Mouse (Mus musculus): ENCODE data around the gene Gse1.

Gse1 gene

DNA sequence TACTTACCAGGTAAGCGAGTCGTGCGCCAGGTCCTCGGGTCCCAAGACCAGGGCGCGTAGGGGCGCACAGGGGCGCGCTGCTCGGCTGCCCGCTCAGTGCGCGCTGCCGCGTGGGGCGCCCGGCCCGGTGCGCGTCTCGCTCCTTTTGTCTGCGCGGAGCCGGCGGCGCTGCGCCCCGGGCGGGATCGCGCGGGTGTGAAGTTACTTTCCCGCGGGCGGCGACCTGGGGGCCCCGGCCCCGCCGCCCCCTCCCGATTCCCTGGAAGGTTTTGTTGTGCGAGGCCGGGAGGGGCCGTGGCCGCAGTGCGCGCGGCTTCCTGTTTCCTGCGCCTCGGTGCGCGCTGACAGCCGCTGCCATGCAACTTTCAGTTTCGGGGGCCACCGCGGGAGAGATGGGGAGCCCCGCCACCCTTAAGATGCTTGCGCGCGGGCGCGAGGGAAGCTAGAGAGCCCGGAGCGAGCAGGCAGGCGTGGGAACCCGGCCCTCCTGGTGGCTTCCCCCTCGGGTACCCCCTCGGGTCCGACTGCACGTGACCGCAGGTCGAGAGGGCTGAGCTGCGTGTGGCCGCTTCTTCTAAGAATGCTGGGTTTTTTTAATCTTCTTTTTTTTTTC is 261.0 kb downstream of the Gse1 start:
- peaks cover 76% of the 10 kb centered on the region for H3K4me1 ChIP-seq (replicated peaks; ENCODE audit: low read depth, low read length)
- H3K36me3 ChIP-seq (ENCODE audit: insufficient read depth, low read length): no peaks in the 10 kb centered on the region
- no peaks in the 10 kb centered on the region for H3K9me3 ChIP-seq (ENCODE audit: low read length)
- H3K4me3 ChIP-seq (replicated peaks; ENCODE audit: low read length): peak overlapping the region; percentile 88
- TF ChIP-seq NANOG (IDR thresholded peaks at IDR 0.05; ENCODE audit: borderline replicate concordance, low read length): no peak
- TF ChIP-seq CTCF (conservative IDR thresholded peaks at IDR 0.05; ENCODE audit: low read length): no peak
- TF ChIP-seq POU5F1 (IDR thresholded peaks at IDR 0.05; ENCODE audit: borderline replicate concordance, low read length): no peak
- peaks cover 60% of the 10 kb centered on the region for H3K27me3 ChIP-seq (ENCODE audit: insufficient read depth, low read length)

- Histone ChIP-seq H3K27me3 (ENCODE audit: insufficient read depth, low read length) (peaks cover 54% of the 10 kb centered on the region), H3K36me3 (ENCODE audit: insufficient read depth, low read length) (no peaks in the 10 kb centered on the region), H3K4me3 (replicated peaks; ENCODE audit: low read length) (peak overlapping the region; percentile 88), H3K9me3 (ENCODE audit: low read length) (no peaks in the 10 kb centered on the region), H3K4me1 (replicated peaks; ENCODE audit: low read depth, low read length) (peaks cover 76% of the 10 kb centered on the region)
- TF ChIP-seq POU5F1 (IDR thresholded peaks at IDR 0.05; ENCODE audit: borderline replicate concordance, low read length): no peak
- no peak for TF ChIP-seq CTCF (conservative IDR thresholded peaks at IDR 0.05; ENCODE audit: low read length)
- no peak for TF ChIP-seq NANOG (IDR thresholded peaks at IDR 0.05; ENCODE audit: borderline replicate concordance, low read length)
Measured at GRCm38 (mm10) chr8:120489771-120490281, 261.6 kb downstream of the Gse1 start.

GRCm38 (mm10) chr8:120490354-120491141 is 262.3 kb downstream of the Gse1 start:
- H3K36me3 ChIP-seq (ENCODE audit: insufficient read depth, low read length): no peaks in the 10 kb centered on the region
- H3K27me3 ChIP-seq (ENCODE audit: insufficient read depth, low read length): peaks cover 48% of the 10 kb centered on the region
- H3K4me3 ChIP-seq (replicated peaks; ENCODE audit: low read length): peak overlapping the region; percentile 88
- no peak for TF ChIP-seq CTCF (conservative IDR thresholded peaks at IDR 0.05; ENCODE audit: low read length)
- no peaks in the 10 kb centered on the region for H3K9me3 ChIP-seq (ENCODE audit: low read length)
- H3K4me1 ChIP-seq (replicated peaks; ENCODE audit: low read depth, low read length): peaks cover 77% of the 10 kb centered on the region

DNA sequence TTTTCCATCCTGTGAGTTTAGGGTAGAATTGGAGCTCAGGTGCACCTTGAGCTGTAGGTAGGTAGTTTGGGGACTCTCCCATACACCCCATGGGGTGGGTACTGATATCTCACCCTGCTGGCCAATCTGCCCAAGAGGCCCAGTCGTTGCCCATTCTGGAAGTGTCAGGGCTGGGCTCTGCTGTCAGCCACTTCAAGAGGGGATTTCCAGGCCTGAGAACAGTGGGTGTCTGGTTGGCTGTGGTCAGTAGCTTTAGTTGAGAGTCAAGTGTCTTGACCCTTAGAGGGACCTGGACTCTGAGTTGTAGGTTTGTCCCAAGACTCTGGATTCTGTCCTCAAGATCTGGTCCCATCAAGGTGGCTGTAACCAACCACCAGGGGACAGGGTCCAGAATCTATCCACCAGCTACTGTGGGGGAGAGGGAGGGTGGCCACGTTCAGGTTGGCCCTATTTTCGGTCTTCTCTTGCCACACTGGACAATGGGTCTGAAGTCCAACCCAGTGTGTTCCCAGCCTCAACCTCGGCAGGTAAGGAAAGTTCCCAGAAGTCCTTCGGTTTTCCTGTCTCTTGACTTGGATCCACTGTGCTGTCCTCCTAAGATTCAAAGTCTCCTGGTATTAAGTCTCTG is 263.0 kb downstream of the Gse1 start:
- H3K36me3 ChIP-seq (ENCODE audit: insufficient read depth, low read length): no peaks in the 10 kb centered on the region
- peaks cover 76% of the 10 kb centered on the region for H3K4me1 ChIP-seq (replicated peaks; ENCODE audit: low read depth, low read length)

GRCm38 (mm10) chr8:120492193-120492880 is 264.1 kb downstream of the Gse1 start:
- Histone ChIP-seq H3K9me3 (ENCODE audit: low read length) (no peaks in the 10 kb centered on the region), H3K27me3 (ENCODE audit: insufficient read depth, low read length) (peaks cover 30% of the 10 kb centered on the region), H3K4me1 (replicated peaks; ENCODE audit: low read depth, low read length) (peaks cover 77% of the 10 kb centered on the region), H3K36me3 (ENCODE audit: insufficient read depth, low read length) (no peaks in the 10 kb centered on the region; the same call in 1 of the 2 replicates), H3K4me3 (replicated peaks; ENCODE audit: low read length) (no peak overlapping the region)
- TF ChIP-seq POU5F1 (IDR thresholded peaks at IDR 0.05; ENCODE audit: borderline replicate concordance, low read length): no peak
- no peak for TF ChIP-seq NANOG (IDR thresholded peaks at IDR 0.05; ENCODE audit: borderline replicate concordance, low read length)
- no peak for TF ChIP-seq CTCF (conservative IDR thresholded peaks at IDR 0.05; ENCODE audit: low read length)

More for the DNA sequence above, 263.0 kb downstream of the Gse1 start:
- TF ChIP-seq POU5F1 (IDR thresholded peaks at IDR 0.05; ENCODE audit: borderline replicate concordance, low read length) (no peak), NANOG (IDR thresholded peaks at IDR 0.05; ENCODE audit: borderline replicate concordance, low read length) (no peak), CTCF (conservative IDR thresholded peaks at IDR 0.05; ENCODE audit: low read length) (no peak)
- Histone ChIP-seq H3K27me3 (ENCODE audit: insufficient read depth, low read length) (peaks cover 41% of the 10 kb centered on the region), H3K4me3 (replicated peaks; ENCODE audit: low read length) (peak overlapping the region; percentile 88; the same call in 1 of the 2 replicates), H3K9me3 (ENCODE audit: low read length) (no peaks in the 10 kb centered on the region)

DNA sequence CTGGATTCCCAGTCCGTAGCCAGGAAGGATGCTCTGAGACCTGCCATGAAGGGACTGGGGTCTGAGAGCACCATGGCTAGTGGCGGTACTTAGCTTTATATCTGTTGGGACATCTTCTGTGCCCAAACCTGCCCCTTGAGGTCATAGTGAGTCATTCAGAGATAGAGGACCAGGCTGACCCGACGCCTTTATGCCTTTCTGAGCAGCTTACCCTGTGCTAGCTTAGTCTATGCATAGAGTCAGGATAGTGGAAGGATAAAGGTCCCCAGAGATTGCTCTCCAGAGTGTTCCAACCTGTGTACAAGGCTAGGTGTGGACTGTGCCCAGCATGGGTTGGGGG is 264.6 kb downstream of the Gse1 start:
- TF ChIP-seq POU5F1 (IDR thresholded peaks at IDR 0.05; ENCODE audit: borderline replicate concordance, low read length) (no peak), NANOG (IDR thresholded peaks at IDR 0.05; ENCODE audit: borderline replicate concordance, low read length) (no peak), CTCF (conservative IDR thresholded peaks at IDR 0.05; ENCODE audit: low read length) (no peak)
- H3K4me1 ChIP-seq (replicated peaks; ENCODE audit: low read depth, low read length): peaks cover 82% of the 10 kb centered on the region
- H3K36me3 ChIP-seq (ENCODE audit: insufficient read depth, low read length): no peaks in the 10 kb centered on the region; the same call in 1 of the 2 replicates
- no peaks in the 10 kb centered on the region for H3K9me3 ChIP-seq (ENCODE audit: low read length)
- peaks cover 26% of the 10 kb centered on the region for H3K27me3 ChIP-seq (ENCODE audit: insufficient read depth, low read length)
- H3K4me3 ChIP-seq (replicated peaks; ENCODE audit: low read length): no peak overlapping the region

DNA sequence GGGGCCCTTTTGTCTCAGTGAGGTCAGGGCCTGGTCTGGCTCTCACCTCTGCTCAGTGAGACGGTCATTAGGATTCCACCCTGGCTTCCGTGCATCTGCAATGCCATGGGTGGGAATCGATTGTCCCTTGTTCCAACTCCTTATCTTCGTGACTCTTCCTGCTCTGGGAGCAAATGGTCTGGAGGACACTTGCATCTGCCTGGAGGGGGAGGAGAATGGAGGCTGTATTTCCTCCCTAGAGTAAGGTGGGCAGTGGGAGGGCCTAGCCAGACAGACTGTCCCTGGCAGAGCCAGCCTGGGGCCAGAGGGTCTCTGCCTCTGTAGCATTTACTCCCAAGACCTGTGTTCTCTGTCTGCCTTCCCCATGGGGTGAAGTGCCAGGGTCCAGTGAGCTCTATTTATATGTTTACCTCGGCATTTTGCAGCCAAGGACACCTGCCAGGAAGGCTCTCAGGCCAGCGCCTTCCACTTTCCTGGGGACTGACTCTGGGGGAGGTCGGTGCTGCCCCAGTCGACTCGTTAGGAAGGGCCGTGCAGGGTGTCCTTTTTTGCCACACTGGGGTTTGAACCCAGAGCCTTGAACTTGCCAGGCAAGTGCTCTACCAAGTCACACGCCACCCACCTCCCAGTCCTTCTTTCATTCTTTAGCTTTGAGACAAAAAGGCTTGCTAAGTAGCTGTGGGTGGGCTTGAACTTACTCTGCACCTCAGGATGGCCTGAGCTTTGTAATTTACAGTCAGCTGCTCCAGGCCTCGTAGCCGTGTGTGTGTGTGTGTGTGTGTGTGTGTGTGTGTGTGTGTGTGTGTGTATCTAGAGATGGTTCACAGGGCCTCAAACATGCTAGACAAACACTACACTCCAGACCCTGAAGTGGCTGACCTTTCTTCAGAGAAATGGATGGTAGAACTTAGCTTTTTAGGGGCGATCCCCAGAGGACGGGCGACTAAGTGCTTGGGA is 265.5 kb downstream of the Gse1 start:
- TF ChIP-seq POU5F1 (IDR thresholded peaks at IDR 0.05; ENCODE audit: borderline replicate concordance, low read length): no peak
- Histone ChIP-seq H3K36me3 (ENCODE audit: insufficient read depth, low read length) (no peaks in the 10 kb centered on the region; the same call in 1 of the 2 replicates), H3K9me3 (ENCODE audit: low read length) (no peaks in the 10 kb centered on the region), H3K27me3 (ENCODE audit: insufficient read depth, low read length) (peaks cover 26% of the 10 kb centered on the region), H3K4me3 (replicated peaks; ENCODE audit: low read length) (no peak overlapping the region), H3K4me1 (replicated peaks; ENCODE audit: low read depth, low read length) (peaks cover 92% of the 10 kb centered on the region)

Measured in E14TG2a.4 (cell line).